Mouse (Mus musculus) neural tube, embryonic 11.5 days (tissue): ENCODE results near the gene Ccdc136. TPM values are rescaled to one million over a fixed set of nuclear protein-coding genes. Genes with fewer than 3 reads are reported as not detected.

Experiments
- ATAC-seq: fragments of 200-750 bp; cut with Nextera tagmentation; 2 replicates; pipeline ENCODE4 v1.8.0; 2017; ENCODE audit warnings: moderate number of reproducible peaks, mild to moderate bottlenecking, moderate TSS enrichment, moderate library complexity; ENCODE audit not compliant: insufficient read depth, low FRiP score, low TSS enrichment
- DNase-seq: peaks from one replicate; pipeline ENCODE4 v3.0.0-alpha.2; 2015; ENCODE audit warnings: low spot score
- H3K27ac ChIP-seq: fragments of 300-500 bp; sonication (generic); 2 replicates; pipeline ENCODE4 v1.5.1; 2014; ENCODE audit warnings: low read depth, mild to moderate bottlenecking, low read length
- H3K27me3 ChIP-seq: fragments of 300-500 bp; sonication (generic); 2 replicates; pipeline ENCODE4 v1.6.1; 2014; ENCODE audit warnings: mild to moderate bottlenecking, low read length, mixed read lengths; ENCODE audit not compliant: control insufficient read depth, insufficient read depth
- H3K36me3 ChIP-seq: fragments of 300-500 bp; sonication (generic); 2 replicates; pipeline ENCODE4 v1.6.1; 2014; ENCODE audit warnings: mild to moderate bottlenecking, low read length, moderate library complexity, mixed read lengths; ENCODE audit not compliant: control insufficient read depth, insufficient read depth
- H3K4me1 ChIP-seq: fragments of 300-500 bp; sonication (generic); 2 replicates; pipeline ENCODE4 v1.6.1; 2014; ENCODE audit warnings: low read length, mixed read lengths; ENCODE audit not compliant: control insufficient read depth, insufficient read depth
- H3K4me2 ChIP-seq: fragments of 300-500 bp; sonication (generic); 2 replicates; pipeline ENCODE4 v1.6.1; 2014; ENCODE audit warnings: low read depth, mild to moderate bottlenecking, moderate library complexity
- H3K4me3 ChIP-seq: fragments of 300-500 bp; sonication (generic); 2 replicates; pipeline ENCODE4 v1.5.1; 2014; ENCODE audit warnings: low read depth, low read length
- H3K9ac ChIP-seq: fragments of 300-500 bp; sonication (generic); 2 replicates; pipeline ENCODE4 v1.6.1; 2014; ENCODE audit warnings: mild to moderate bottlenecking, low read length
- H3K9me3 ChIP-seq: fragments of 300-500 bp; sonication (generic); 2 replicates; pipeline ENCODE4 v1.6.1; 2016; ENCODE audit warnings: low read length; ENCODE audit not compliant: control insufficient read depth
- WGBS: fragments of 180-500 bp; shearing (Covaris S2); extraction: QIAGEN DNeasy Blood & Tissue Kit; methylation state at CpG from one replicate; pipeline ENCODE4 v1.1.7; 2014; 5-methylcytosine and 5-hydroxymethylcytosine counted together
- polyA plus RNA-seq: library from polyadenylated mRNA; unstranded; fragments of >200 nt; fragmentation: Nextera tagmentation; extraction: Ambion mirVana; gene quantifications from 2 replicates; pipeline ENCODE4 v1.2.1, GENCODE M21; 2014

The Ccdc136 gene
- polyA plus RNA-seq, 1 experiment from 2014 or later, result 36.8 TPM

- H3K27ac ChIP-seq, result no peak overlapping the region
- ATAC-seq, result no peak
- no peaks in the 10 kb centered on the region for H3K27me3 ChIP-seq
- H3K36me3 ChIP-seq, result no peaks in the 10 kb centered on the region
- 85% methylated on average over 4 of the region's 4 CpGs for WGBS
- H3K9me3 ChIP-seq, result no peaks in the 10 kb centered on the region
- H3K4me2 ChIP-seq, result no peak overlapping the region
- no peak overlapping the region for H3K9ac ChIP-seq
- DNase-seq, result no peak
- H3K4me3 ChIP-seq, result no peak overlapping the region
- H3K4me1 ChIP-seq, result peaks cover 4% of the 10 kb centered on the region; the same call in 1 of the 2 replicates
These were observed 3.7 kb downstream of the Ccdc136 start for GRCm38 (mm10) chr6:29399851-29400250.

- Histone ChIP-seq H3K9me3 (no peaks in the 10 kb centered on the region), H3K27me3 (no peaks in the 10 kb centered on the region), H3K9ac (no peak overlapping the region), H3K27ac (no peak overlapping the region), H3K4me1 (peaks cover 8% of the 10 kb centered on the region; the same call in 1 of the 2 replicates), H3K4me3 (no peak overlapping the region), H3K4me2 (no peak overlapping the region), H3K36me3 (no peaks in the 10 kb centered on the region)
- WGBS, result 7% methylated on average over 34 of the region's 34 CpGs
- ATAC-seq (no peak), DNase-seq (peak; percentile 45)
These were observed 6.7 kb downstream of the Ccdc136 start for GRCm38 (mm10) chr6:29402693-29403342.

DNA sequence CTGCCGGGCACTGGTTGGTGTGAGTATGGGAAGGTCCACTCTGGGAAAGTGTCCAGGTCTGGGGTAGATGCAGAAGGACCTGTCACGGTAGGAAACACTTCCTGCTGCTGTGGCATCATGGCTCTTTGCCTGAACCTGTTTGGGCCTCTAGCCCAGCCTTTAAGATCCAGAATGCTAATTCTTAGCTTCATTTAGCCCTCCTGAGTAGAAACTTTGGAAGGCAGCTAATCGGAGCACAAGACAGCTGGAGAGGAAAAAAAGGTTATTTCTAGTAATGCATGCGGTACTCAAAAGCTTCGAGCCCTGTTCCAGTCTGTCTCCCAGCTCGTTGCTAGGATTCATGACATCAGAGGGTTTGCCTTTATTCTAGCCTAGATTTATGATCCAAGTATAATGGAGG is 10.3 kb downstream of the Ccdc136 start:
- Histone ChIP-seq H3K9ac (no peak overlapping the region), H3K9me3 (no peaks in the 10 kb centered on the region), H3K36me3 (0 out of 2 replicates have a peak, but pooled peaks cover under 1% of the 10 kb centered on the region), H3K4me1 (peaks cover 8% of the 10 kb centered on the region; the same call in 1 of the 2 replicates), H3K27ac (peak overlapping the region; percentile 56), H3K4me2 (no peak overlapping the region), H3K27me3 (no peaks in the 10 kb centered on the region), H3K4me3 (no peak overlapping the region)
- peak; percentile 63; the same call in 1 of the 2 replicates for ATAC-seq
- peak; percentile 31 for DNase-seq
- 49% methylated on average over 6 of the region's 6 CpGs for WGBS

DNA sequence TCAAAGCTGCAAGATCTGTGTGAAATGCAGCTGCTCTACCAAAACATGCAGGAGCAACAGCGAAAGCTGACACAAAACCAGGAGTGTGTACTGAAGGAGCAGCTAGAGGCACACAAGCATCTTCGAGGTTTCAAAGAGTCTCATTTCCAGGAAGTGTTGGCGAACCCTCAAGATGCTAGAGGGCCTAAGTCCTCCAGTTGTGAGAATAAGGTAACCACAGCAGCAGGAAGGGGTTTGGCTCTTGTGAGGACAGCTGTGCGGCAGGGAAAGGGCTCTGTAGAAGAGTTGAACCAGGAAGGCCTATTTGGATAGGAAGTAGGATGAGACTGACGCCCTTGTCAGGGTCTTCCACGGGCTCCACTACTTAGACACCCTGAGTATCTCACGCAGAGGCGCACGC is 19.3 kb downstream of the Ccdc136 start:
- no peak overlapping the region for H3K27ac ChIP-seq
- H3K36me3 ChIP-seq, result peaks cover 8% of the 10 kb centered on the region
- H3K27me3 ChIP-seq, result no peaks in the 10 kb centered on the region
- no peak overlapping the region for H3K4me2 ChIP-seq
- no peak overlapping the region for H3K4me3 ChIP-seq
- no peaks in the 10 kb centered on the region for H3K4me1 ChIP-seq
- WGBS, result 88% methylated on average over 9 of the region's 9 CpGs
- ATAC-seq (no peak), DNase-seq (no peak)
- H3K9me3 ChIP-seq, result no peaks in the 10 kb centered on the region
- H3K9ac ChIP-seq, result no peak overlapping the region

DNA sequence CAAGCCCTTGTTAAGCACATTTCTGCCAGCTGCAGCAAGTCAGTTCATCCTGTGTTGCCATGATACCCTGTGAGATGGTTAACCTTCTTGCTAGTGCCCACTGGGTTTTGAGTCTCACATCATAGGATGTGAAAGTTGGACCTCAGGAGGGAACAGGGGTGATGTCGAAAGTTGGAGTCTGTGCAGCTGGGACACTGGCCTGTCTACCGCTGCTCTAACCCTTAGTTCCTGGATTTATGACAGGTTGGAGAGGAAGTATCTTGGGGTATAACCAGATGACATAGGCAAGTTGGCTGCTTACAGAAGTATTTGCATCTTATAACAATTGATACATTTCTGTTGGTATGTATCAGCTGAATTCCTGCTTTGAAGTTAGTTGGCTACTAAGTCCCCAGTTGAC is 24.5 kb downstream of the Ccdc136 start:
- H3K9me3 ChIP-seq, result no peaks in the 10 kb centered on the region
- ATAC-seq (no peak), DNase-seq (no peak)
- no peak overlapping the region for H3K27ac ChIP-seq
- no peaks in the 10 kb centered on the region for H3K4me1 ChIP-seq
- no peaks in the 10 kb centered on the region for H3K36me3 ChIP-seq
- H3K9ac ChIP-seq, result no peak overlapping the region; the same call in 1 of the 2 replicates
- no peaks in the 10 kb centered on the region for H3K27me3 ChIP-seq
- H3K4me2 ChIP-seq, result no peak overlapping the region
- WGBS, result 87% methylated on average over 2 of the region's 2 CpGs
- H3K4me3 ChIP-seq, result no peak overlapping the region

- no peaks in the 10 kb centered on the region for H3K9me3 ChIP-seq
- no peak overlapping the region for H3K4me2 ChIP-seq
- no peak overlapping the region for H3K4me3 ChIP-seq
- ATAC-seq (no peak), DNase-seq (no peak)
- H3K36me3 ChIP-seq, result no peaks in the 10 kb centered on the region
- whole genome bisulfite sequencing, result 91% methylated on average over 8 of the region's 8 CpGs
- H3K27me3 ChIP-seq, result no peaks in the 10 kb centered on the region
- no peaks in the 10 kb centered on the region for H3K4me1 ChIP-seq
- no peak overlapping the region for H3K27ac ChIP-seq
- H3K9ac ChIP-seq, result no peak overlapping the region
These were observed 29.0 kb downstream of the Ccdc136 start for GRCm38 (mm10) chr6:29425118-29425517.

DNA sequence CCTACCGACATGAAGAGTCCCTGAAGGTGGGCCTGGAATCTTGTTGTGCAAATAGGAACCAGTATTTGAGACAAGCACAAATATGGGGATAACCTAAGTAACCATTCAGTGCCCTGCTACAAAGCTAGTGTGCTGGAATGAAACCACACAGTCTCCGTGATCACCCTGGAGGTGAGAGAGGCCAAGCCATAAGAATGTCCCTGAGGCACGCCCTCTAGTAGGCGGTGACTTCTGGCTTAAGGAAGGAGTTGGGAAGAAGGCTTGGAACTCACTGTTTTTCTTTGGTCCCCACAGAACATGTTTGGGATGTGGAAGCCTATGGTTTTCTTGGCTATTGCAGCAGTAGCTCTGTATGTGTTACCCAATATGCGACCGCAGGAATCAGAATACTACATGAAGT is 30.2 kb downstream of the Ccdc136 start:
- no peak overlapping the region for H3K27ac ChIP-seq
- H3K9me3 ChIP-seq, result no peaks in the 10 kb centered on the region
- H3K36me3 ChIP-seq, result no peaks in the 10 kb centered on the region
- H3K9ac ChIP-seq, result no peak overlapping the region
- H3K4me3 ChIP-seq, result no peak overlapping the region
- no peak overlapping the region for H3K4me2 ChIP-seq
- DNase-seq, result no peak
- no peaks in the 10 kb centered on the region for H3K4me1 ChIP-seq
- ATAC-seq, result no peak
- H3K27me3 ChIP-seq, result no peaks in the 10 kb centered on the region
- WGBS, result 77% methylated on average over 6 of the region's 6 CpGs

GRCm38 (mm10) chr6:29428171-29428570 is 32.1 kb downstream of the Ccdc136 start:
- Histone ChIP-seq H3K9me3 (no peaks in the 10 kb centered on the region), H3K4me2 (no peak overlapping the region), H3K4me1 (no peaks in the 10 kb centered on the region), H3K27ac (no peak overlapping the region), H3K36me3 (no peaks in the 10 kb centered on the region), H3K9ac (no peak overlapping the region), H3K27me3 (peaks cover 12% of the 10 kb centered on the region; the same call in 1 of the 2 replicates), H3K4me3 (no peak overlapping the region)
- no peak for DNase-seq
- WGBS, result 65% methylated on average over 4 of the region's 4 CpGs
- ATAC-seq, result no peak

- ATAC-seq (no peak), DNase-seq (no peak)
- WGBS, result 55% methylated on average over 15 of the region's 15 CpGs
- peaks cover 20% of the 10 kb centered on the region for H3K4me1 ChIP-seq
- no peaks in the 10 kb centered on the region for H3K9me3 ChIP-seq
- no peak overlapping the region for H3K4me3 ChIP-seq
- H3K9ac ChIP-seq, result no peak overlapping the region
- H3K4me2 ChIP-seq, result no peak overlapping the region
- H3K27ac ChIP-seq, result 0 out of 2 replicates have a peak overlapping the region, but pooled peaks have one; percentile 23
- peaks cover 30% of the 10 kb centered on the region for H3K27me3 ChIP-seq
- H3K36me3 ChIP-seq, result no peaks in the 10 kb centered on the region
These were observed 34.7 kb downstream of the Ccdc136 start for GRCm38 (mm10) chr6:29430681-29431420.
